Mouse (Mus musculus) adrenal gland, adult 8-10 months (tissue): Measurements from ENCODE around the gene Hpca. TPM values are rescaled to one million over a fixed set of nuclear protein-coding genes. Genes with fewer than 3 reads are reported as not detected.

Experiments
- DNase-seq: peaks from one replicate; pipeline ENCODE4 v3.0.0; 2022
- total RNA-seq, 4 experiments: library from RNA; stranded (reverse); gene quantifications; 2 replicates each; pipeline ENCODE4 v1.2.4; 2022

The Hpca gene
- total RNA-seq, 4 experiments from 2014 or later = 2.1 to 4.9 (median 3.6) TPM

DNA sequence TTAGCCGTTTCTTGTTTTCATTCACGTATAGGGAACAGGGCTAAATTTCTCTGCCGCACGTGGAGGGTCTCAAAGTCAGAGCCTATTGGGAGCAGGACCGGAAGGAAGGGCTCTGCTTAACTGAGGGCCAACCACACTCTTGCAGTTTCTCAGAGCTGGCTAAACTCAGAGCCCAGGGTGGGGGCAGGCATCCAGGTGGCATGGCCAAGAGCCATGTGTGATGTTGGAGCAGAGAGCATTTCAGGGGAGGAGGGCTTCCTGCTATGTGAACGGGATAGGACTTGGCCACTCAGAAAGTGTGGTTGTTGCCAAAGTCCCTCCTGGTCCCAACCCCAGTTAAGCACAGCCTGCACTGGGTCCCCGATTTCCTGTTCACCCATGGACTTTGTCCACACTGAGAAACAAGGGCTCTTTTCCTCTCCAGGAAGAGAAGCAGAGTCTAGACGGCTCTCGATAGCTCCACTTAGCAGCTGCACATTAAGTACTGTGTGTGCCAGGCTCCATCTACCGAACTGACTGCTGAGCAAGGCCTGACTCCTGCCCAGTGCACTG lies 14.4 kb downstream of the Hpca start:
- no peak for DNase-seq

DNA sequence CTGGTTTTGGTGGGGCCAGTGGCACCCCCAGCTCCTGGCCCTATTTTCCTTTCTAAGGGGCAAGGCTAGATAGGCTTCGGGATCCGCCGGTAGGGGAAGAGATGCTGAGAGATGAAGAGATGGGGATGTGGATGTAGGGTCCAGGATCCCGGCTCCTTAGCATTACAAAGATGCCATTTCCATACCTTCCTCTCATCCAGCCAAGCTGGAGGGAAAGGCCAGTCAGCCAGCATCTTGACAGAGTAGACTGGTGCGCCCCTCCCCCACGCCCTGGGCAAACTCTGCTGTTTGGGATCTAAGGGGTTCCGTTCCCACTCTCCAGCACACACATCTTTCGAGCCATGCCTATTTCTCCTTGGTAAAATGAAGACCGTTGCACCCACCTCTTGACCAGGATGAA lies 15.8 kb downstream of the Hpca start:
- DNase-seq = no peak

DNA sequence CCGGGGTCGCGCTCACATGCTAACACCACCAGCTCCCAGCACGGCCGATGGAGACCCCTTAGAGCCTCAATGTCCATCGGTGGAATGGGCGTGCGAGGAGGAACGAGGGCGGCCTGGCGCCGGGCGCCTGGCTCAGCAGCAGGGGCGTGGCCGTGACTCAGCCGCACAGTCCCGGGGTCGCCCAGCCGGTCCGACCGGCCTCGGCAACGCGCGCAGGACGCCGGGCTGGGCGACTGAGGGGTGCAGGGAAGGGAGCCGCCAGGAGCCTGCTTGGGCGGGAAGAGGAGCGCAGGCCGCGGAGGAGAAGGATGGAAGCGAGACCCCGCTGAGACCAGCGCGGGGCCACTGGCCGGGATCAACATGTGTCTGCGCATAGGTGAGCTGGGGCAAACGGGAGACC lies 16.5 kb downstream of the Hpca start, which contains the start of gene Tmem54:
TSS of gene Tmem54 (plus strand) at position 193 of the 400 bp plus-strand sequence.
- DNase-seq = no peak

DNA sequence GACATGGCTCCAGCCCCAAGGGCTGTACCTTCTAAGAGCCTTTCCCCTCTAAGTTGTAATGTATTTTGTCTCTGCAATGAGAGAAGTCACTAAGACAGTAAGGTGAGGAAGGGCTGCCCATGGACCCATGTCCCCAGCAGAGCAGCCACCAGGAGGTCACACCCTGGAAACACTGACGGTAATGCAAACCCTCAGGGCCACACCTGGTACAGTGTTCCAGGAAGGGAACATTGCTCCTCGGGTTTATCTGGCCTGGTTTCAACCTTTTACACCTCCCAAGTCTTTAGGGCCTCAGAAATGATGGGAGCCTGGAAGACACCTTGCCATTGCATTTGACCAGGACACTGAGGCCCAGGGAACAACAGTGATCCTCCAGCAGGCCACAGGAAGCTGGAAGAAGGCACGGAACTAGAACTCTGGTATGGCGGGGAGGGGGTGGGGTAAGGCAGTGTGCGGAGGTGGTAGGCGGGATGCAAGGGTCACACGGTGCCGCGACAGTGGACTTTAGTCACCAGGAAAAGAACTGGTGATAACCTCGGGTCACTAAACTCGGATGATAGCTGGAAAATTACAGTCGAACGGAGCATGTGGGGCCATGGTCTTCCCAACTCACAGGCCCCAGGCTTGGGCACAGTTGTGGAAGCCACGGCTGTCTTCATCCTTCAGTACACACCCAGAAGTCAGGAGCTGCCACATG lies 19.6 kb downstream of the Hpca start:
- no peak for DNase-seq

DNA sequence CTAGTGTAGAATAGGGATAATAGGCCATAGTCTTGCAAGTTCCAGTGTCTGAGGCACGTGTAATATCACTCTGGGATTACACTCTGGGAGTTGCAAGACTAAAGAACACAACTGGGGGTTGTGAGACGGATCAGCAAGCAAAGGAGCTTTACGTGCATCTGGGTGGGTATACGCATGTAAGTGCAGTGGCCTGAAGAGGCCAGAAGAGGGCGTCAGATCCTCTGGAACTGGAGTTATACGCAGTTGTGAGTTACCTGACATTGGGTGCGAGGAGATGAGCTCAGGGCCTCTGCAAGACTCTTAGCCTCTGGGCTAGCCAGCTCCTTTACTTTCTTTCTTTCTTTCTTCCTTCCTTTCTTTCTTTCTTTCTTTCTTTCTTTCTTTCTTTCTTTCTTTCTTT lies 24.8 kb downstream of the Hpca start:
- no peak for DNase-seq

DNA sequence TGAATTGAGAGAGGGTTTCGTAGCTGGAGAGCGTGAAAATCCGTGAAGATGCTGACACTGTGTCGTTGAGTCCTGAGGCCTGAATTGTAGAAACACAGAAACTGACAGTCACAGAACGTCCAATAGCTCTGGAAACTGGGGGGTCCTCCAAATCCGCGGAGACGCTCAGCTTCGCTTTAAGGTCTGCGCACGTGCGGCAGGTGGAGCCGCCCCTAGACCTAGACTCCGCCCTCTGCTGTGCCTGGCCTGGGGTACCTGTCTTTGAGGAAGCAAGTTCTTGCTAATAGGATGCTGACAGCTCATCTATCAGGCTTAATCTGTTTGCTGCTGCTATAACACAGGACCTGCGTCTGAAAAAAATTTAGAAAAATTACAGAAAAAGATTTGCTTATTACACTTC lies 26.6 kb downstream of the Hpca start:
- no peak for DNase-seq

DNA sequence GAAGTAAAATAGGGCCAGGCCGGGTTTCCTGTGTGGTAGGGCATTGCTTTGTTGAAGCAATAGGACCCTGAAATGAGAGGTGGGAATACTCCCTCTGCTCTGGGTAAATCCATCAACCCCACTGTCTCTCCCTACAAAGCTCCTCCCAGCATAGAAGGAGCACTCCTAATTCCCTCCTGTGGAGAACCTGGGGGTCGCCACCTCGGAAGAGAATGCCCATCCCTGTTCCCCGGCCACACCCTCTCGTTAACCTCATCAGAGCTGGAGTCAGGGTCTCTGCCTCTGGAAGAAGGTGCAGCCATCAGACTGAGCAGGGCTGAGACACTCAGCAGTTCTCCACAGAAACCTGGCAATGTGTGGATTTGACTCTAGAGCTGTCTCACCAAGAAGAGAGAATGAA lies 34.0 kb downstream of the Hpca start:
- no peak for DNase-seq

DNA sequence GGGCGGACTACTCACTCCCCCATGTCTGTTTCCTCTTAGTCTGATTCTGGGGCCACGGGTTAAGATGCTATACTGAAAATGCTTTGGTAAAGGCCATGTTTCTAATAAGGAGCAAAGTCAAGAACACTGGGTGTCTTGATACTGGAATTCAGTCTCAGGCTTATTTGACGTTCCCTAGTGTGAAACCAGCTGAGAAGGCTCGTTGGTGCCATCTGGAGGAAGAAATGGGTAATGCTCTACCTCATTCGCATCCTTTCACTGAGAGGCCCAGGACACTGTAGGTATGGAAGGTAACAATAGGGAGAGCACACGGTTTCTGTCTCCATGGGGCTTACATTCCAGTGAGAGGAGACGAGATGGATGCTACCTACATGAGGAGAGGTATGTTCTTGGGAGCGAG lies 35.8 kb downstream of the Hpca start:
- DNase-seq = peak; percentile 39

DNA sequence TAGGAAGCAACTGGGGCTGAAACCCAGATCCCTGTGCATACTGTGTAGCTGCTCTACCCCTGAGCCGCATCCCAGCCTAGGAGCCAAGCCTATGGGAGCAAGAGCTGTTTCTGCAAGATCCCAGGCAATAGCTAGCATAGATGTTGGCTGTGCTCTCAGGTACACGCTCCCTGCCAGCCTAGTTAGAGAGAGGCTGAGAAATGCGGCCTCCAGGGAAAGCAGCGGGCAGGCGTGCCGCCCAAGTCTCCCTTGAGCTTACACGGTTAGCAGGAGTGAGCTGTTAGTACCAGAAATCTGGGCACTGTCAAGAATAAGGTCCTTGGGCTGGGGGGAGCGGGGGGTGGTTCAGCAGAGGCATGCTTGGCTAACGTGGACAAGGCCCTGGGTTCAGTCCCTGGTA lies 36.9 kb downstream of the Hpca start:
- DNase-seq = no peak

DNA sequence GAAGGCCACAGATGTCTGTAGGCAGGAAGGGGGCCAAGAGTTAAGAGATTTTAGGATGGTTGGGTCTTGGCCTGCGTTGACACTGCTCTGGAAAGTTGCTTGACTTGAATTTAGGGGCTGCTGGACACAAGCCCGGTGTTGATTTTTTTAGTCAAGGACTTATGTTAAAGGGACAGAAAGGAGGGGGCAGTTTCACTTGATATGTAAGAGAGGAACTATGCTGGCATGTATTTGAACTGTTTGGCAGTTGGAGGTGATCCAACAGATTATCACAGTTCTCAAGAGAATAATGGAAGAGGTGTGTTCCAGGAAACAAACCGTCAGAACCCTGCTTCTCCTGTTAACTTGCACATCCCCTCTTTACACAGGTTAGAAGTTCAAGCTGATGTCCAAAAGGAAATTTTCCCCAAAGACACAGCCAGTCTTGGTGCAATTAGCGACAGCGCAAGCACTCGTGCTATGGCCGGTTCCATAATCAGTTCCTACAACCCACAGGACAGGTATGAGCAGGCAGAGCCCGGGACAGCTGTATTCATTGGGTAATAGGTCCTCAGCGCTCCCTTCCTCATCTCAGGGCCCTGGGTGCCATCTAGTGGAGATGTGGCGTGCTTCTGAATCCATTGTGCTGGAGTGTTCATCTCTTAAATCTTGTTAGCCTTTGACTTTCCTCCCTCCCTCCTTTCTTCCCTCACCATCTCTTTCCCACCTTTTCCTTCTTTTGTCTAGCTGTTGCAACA lies 39.3 kb downstream of the Hpca start:
- peak; percentile 50 for DNase-seq

DNA sequence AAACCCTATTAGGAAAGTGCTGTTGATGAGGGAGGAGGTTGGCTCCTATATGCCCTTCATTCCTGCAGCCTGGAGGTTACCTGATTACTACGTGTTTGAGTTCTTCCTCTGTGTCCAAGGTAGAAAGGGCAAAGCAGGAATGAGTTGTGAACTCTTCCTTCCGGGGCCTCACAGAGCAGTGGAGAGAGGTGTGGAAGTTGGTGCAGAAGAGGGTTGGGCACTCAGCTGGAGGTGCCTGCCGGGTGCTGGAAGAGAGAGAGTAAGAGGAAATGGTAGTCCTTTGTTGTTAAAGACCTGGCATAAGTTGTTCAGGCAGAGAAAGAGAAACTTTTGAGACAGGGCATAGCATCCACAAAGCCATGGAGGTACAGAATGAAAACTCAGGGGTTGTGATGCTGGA lies 39.9 kb downstream of the Hpca start:
- no peak for DNase-seq

DNA sequence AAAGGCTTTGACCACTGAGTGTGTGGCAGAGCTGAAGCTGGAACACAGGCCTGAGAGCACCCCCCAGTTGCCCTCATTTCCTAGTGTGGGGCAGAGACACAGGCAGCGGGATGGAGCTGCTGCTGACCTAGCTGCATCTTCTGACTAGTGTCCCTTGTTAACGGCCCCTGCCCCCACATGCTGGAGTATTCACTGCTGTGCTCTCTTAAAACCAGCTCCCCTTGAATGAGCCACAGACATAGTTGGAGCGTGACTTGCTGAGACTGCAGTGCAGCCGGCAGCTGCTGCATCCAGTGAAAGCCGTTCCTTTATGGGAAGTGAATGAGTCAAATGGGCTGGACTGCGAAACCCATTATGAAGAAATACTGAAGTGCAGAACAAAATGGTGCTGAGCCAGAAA lies 40.3 kb downstream of the Hpca start:
- no peak for DNase-seq

DNA sequence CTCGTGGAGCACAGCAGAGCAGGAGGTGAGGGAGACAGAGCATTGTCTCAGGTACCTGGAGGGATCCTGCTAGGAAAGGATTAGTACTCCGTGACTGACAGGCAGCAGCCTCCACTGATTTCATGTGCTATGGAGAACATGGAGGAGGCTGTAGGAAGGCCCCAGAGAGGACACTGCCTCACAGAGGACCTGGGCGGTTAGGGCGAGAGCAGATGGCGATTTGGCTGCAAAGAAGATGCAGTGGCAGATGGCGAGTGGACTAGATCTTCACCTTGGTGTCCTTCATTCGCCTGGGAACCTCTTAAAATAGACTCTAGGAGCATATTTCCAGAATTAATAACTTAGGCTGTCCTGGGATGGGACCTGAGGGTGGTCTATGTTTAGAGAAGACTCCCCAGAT lies 40.8 kb downstream of the Hpca start:
- no peak for DNase-seq

DNA sequence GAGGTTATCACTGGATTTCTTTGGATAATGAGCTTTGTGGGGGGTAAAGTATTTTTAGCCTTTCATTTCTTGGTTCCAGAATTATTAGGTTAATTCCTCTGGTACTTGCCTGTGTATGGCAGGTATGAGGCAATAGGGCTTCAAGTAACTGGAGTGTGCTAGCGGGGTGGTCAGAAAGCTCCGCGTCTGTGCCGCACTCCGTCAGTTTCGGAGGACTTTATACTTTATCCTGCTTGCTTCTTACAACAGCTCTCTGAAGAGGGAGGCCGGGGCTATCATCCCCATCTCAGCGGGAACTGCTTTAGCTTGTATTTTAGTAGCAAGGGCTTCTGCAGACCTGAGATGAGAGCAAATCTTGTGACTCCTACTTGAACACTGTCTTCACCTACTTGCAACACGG lies 42.7 kb downstream of the Hpca start:
- DNase-seq = no peak

DNA sequence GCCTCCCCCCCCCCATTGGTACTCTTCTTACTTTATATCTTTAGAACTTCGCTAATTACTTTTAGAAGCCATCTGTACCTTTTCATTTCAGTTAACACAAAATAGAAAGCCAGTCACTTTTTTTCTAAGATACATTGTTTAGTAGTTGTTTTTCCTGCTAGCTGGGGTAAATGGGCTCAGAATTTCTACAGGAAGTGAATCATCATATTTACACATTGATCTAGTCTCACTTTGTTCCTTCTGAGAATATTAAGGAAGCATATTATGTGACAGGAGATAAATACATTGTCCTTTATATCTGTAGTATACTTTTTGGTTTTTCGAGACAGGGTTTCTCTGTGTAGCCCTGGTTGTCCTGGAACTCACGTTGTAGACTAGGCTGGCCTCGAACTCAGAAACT lies 53.0 kb downstream of the Hpca start:
- DNase-seq = no peak

DNA sequence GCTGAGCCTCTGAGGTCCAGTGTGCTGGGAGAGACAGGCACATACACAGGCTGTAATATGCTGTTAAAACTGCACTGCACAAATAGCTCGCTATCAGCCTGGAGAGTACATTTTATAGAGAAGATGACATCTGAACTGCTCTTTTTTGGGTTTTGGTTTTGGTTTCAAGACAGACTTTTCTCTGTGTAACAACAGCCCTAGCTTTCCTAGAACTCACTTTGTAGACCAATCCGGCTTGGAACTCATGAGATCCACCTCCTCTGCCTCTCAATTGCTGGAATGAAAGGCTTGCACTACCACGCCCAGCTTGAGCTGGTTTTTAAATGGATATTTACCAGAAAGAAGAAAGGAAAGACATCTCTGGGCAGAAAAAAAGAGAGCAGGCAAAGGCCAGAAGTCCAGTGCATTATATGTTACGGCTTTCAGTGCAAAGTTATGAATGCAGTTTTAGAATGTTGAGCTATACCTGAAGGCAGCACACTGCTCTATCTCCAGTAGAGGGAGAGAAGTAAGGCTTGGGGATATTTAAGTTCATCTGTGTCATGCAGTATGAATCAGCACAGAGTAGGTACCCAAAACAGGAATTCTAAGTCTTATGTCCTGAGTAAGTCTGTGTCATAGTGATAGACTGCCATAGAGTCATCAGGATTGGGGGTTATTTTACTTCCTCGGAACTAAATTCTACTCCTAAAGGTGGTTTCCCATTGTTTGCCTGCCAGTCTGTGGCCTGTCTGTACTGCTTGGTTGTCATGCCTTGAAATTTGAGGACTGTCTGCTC lies 54.0 kb downstream of the Hpca start:
- no peak for DNase-seq

DNA sequence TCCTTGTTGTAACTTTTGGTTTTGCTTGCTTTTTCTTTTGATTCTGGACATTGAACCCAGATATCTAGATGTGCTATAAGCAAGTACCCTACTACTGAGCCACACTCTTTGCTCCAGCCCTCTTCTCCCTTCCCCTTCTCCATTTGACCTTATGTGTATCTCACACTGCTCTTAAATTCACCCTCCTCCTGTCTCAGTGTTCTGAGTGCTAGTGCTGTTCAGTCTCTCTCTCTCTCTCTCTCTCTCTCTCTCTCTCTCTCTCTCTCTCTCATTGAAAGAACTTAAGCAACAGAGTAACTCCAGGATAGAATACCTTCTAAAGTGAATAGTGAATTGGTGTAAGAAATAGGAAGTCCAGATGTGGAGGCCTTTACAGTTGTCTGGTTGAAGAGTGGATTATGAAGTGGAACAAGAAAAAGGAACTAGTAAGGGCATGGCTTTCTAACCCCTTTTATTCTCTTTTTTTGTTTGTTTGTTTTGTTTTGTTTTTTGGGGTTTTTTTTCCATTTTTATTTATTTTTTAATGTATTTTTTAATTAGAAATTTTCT lies 56.1 kb downstream of the Hpca start:
- DNase-seq = no peak

DNA sequence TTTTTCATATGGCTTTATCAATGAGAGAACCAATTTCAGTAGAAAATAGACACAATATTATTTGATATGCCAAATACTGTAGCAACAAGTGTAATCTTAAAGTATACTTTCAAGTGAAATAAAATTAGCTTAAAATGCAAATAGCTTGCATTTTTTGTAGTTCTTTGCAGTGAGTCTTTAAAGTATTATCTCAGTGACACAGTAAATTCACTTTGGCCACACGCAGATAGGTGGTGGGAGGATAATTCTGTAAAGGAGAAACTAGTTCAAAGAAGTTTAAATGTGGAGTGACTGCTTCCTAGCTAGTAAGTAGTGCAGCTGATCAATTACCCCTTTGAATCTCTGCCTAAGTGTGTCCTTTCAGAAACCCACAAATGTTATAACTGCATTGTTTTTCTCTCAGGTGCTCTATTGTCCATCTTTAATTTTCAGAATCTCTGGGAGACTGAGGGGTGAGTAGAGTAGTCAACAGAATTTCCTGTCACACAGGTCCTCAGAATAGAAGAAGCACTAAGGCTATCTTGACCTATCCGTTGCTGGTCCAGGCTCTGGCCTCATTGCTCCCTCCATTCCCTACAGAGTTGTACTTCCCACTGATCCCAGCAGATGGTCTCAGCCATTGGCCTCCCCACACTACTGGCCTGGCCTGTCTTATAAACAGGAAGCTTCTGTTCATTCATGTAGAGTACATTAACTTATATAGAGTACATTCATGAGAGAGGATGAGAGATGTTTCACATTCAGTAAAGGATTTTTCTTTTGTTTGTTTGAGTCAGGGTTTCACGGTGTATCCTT lies 59.4 kb downstream of the Hpca start:
- DNase-seq = no peak
